Mouse (Mus musculus) T-cell, adult 2 months (primary cell): Measurements from ENCODE around the gene Fbxl17.

Experiments used
- DNase-seq: peaks from one replicate; pipeline ENCODE4 v3.0.0; 2022; ENCODE audit warnings: low spot score

Fbxl17 gene

DNA sequence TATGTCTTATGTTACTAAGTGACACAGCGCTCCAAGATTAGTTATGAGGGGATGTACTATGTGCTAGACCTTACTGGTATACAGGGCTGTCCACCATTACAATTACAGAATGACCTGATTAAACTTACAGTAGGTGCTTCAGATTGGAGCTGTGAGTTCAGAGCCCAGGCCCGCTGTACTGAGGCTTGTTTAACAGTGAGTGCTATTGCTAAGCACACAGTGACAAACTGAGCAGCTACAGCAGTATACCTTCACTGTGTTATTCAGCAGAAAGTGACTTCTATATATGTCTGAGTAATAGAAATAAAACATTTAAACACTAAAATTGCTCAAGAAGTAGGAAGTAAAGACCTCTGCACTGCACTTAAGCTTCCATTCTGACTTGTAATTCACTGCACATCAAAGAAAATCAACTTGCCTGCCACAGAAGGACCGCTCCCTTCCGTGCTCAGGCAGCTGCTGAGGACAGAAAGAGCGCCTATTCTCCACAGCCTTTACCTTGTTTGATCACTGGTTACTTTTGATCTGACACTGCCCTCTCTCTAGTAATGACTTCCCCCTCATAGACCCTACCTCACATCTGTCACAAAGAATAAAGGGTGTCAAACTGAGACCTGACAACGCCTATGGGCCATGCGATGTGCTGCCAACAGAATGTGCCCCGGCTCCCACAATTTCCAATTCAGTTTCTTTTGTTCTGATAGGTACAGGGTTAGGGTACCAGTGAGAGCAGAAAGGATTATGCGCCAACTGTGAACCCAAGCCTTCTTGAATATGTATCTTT, 39.9 kb downstream of the Fbxl17 start:
- no peak for DNase-seq

DNA sequence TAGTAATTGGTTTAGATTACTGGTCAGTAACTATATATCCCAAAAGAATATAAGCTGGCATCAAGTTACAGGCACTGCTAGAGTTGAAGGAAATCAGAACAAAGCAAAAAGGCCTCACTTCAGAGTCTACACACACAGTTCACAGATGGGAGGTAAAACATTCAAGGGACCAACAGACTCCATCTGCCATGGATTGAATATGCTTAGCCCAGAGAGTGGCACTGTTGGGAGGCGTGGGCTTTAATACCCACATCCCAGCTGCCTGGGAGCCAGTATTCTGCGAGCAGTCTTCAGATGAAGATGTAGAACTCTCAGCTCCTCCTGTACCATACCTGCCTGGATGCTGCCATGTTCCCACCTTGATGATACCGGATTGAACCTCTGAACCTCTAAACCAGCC, 41.8 kb downstream of the Fbxl17 start:
- no peak for DNase-seq

DNA sequence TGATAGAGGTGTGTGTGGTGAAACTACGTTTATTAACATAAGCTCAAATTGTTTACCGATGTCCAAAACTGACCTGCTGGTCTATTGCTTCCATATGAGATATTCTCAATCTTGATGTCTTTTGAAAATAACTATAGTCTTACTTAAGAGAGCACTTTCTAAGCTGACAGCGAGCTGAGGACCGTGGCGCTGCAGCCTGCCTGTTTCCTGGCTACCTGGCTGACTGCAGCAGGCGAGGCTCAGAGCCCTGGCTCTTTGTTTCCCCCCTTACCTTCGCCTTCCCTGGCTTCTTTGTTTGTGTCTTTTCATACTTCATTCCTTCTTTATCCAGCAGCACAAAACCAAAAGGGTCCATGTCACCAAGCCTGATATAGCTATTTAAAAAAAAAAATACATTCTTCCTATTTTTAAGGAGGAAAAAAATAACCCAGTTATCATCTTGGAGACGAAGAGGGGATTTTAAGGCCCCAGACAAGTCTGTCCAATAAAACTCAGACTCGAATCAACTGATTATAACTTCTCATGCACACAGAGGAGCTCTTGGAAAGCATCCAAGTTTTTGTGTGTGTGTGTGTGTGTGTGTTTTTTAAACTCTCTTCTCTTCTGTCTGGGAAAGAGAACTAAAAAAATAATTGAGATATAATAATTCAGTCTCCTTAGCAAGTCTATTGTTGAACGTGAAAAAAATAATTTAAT, 48.4 kb downstream of the Fbxl17 start:
- no peak for DNase-seq

DNA sequence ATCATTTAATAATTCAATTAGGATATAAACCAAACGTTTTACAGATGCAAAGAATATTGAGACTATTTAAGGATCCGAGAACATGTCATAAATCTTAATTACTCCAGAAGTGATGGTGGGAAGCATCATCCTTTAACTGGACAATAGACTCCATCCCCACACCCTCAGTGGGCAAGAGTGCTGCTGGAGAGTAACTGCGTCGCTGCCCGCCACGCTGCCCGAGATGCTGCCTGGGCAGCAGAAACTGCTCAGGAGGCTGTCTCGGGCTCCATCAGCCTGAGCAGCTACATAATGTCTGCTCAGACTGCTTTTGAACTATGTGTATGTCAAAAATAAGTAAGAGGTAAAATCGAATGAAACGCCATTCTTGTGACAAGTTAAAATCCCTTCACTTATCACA, 52.1 kb downstream of the Fbxl17 start:
- DNase-seq = no peak

DNA sequence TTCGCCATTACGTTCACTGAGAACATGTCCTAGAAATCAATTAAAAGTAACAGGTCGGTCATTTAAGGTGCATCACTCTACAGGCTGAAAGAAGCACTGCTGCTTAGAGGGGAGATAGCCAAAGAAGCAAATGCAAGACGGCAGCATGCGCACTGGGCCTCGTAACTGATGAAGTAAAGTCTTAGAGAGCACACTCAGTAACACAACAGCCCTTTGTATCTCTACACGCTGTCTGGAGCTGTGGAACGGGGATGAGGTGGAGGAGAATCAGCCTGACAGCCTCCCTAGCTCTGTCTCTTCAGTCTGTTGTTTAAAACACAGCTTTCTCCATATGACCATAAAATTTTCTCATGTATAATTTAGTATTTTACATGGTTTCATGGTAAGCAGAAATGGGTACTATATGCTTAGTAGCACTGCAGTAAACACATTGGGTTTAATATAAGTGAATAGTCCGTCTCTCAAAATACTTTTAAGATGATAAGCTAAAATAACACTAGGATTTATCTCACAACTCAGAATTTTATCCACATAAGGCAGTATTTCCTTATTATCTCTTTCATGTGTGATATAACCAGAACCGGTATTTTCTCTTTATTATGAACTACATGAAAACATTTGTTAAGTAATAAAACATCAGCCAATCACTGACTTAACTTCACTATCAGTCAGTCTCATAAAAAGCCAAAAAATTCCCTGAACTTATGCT, 52.7 kb downstream of the Fbxl17 start:
- DNase-seq = no peak

DNA sequence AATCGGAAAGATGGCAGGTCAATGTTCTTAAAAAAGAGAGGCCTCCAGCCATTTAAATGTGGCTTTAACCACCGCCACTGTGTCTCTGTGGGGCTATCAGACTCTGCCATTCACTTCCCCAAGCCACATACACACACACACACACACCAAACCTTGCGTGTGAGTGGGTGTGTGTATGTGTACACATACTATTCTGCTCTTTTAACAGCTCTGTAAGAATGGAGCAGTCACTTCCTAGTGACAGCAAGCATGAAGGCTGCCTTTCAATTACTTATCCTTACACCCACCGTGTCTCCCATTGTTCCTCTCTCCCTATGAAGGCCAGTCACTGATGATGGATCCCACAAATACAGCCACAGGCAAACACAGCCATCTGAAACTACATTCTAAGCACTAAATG, 54.6 kb downstream of the Fbxl17 start:
- no peak for DNase-seq

DNA sequence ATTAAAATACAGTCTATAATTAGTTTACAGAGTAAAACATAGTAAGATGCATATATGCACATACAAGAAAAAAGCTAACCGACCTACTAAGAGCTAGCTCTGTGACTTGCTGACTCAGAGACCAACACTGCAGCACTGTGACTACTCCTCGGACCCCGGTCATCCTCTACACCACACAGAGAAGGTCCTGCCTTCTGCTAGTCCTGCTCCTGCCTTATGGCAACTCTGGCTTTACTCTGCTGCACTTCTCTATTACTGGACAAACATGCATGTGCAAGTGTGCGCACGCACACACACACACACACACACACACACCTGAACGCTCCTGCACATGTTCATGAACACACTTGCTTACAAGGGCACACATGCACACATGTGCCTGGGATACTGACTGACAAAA, 62.4 kb downstream of the Fbxl17 start:
- DNase-seq = no peak

DNA sequence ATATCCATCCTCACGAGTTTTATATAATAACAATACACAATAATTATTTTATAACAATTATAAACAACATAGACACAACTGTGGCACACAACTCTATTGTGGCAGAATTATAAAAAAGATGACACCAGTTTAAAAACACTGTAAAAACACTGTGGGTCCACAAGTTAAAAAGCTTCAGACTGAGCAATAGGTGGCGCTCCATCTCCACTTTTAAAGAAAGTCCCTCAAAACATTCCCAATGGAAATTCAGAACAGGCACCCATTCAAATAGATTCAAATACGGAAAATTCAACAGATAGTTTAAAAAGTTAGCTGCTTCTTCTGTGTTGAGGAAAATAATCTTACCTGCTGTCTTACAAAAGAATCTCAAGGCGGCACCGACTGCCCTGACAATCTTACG, 65.7 kb downstream of the Fbxl17 start:
- DNase-seq = no peak

DNA sequence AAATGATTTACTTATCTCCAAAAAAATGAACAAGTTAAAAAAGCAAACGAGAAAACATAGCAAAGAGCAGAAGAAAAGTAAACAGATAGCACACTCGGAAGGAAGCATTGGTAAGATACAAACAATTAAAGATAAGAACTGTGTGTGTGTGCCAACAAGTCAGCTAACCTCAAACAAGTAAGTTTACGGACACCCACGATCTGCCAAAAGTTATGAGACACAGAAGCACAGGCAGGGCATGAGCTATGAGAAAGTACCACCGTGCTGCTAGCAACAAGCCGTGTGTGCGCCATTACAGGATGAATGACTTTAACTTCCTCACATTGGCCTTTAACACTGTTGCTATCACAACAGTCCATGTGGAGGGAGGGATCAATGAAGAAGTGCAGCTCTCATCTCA, 68.2 kb downstream of the Fbxl17 start:
- DNase-seq = no peak

DNA sequence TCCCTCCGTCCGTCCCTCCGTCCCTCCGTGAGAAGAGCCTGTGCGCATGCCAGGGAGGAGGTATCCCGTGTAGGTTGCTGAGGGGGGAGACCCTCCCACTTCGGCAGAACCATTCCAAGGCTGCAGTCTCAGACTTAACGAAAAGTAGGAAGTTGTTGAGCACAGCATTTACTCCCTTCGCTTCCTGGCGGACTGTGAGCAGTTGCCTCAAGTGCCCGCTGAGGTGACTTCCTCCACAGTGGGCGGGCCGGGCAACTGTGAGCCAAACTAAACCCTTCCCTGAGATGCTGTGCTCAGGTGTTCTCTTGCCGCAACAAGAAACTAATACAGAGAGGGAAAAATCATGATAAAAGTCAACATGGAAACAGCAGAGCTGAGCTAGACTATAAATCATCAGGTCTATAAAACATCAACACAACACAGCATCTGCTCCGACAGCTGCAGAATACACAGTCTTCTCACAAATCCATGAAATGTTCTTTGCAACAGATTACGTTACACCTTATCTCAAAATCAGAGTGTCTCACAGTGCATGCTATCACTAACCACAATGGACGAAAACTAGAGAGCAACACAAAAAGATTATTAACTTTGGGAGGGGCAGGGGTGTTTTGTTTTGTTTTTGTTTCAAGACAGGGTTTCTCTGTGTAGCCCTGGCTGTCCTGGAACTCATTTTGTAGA, 69.3 kb downstream of the Fbxl17 start:
- DNase-seq = no peak

DNA sequence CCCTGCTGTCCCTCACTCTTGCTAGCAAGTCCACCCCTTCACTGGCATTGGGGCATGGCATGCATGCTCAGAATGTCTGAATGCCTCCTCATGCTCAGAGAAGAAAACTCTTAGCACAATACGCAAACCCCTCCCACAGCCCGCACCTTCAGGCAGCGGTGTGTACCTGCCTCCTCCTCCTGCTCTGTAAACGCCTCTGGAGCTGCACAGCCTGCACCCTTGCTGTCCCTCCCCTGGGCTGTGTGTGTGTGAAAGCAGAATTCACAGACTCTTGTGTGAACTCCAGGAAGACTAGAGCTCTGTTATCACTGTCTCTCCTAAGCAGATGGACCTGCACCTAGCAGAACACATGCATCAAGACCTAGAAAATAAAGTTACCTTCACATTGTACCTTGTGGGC, 76.0 kb downstream of the Fbxl17 start:
- no peak for DNase-seq

DNA sequence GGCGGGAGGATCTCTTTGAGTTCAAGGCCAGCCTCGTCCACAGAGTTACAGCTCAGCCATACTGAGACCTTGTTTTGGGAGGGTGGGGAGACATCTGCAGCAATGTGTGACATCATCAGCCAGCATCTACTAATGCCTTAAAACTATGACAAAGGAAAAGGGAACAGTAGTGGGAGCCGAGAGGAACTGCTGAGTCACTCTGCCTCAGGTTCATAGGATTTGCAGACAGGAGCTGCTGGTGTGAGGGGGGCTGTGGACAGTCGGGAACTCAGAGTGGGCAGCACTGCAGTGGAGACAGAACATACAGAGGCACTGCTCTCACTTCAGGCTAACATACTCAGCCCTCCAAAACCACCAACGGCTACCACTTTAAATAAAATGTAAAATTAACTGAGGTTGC, 77.1 kb downstream of the Fbxl17 start:
- no peak for DNase-seq

DNA sequence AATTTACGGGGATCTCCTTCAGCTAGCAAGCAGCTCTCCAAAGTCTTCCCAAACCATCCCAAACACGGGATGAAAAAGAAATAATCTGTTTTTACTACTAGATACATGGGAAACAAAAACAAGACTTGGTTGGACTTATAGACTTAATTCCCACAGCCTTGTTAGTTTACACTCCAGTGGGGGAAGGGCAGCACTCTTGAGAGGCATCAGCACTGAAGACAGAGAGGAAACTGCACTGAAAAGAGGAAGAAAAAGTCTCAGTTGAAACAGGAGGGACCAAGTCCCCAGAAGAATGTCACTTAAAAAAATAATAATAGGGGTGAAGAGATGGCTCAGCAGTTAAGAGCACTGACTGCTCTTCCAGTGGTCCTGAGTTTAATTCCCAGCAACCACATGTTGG, 78.0 kb downstream of the Fbxl17 start:
- DNase-seq = no peak

DNA sequence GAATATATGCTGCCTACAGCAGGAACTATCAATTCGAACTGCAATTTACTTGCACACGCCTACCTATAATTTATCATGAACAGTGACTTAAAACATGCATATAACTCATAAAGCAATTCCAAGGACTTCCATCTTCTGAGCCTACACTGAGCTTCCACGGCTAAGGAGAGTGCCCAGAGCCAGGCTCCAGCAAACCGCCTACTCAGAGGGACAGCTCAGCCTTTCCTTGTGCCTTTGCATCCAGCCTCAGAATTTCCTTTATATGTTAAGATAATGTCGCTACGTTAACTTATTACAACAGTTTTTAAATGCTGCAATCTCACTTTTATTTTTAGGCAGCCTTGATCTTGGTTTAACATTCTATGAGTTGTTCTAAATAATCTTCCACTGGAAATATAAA, 80.3 kb downstream of the Fbxl17 start:
- DNase-seq = no peak

DNA sequence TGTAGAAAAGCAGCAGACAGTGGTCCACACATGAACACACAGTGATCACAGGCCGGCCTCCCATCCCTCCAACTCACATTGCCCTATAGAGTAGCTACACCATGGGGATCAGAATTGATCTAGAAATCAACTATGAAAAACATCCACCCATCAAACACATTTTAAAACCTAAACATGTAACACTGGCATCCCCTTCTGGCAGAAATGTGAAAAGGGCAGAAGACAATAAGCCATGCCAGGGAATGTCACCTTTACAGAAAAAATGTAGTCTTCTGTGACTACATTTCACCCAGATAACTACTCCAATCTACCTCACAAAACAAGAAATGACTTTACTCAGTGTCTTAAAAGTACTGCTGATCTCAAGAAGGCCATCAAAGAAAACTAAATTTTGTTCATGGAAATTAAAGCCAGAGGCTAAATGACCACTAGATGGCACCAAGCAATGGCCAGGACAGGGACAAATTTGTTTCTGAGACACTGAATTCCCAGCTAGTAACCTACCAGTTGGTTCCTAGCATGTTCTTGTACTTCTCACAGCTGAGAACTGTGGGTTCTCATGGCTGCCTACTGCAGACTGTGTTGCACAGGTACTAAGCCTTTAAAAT, 85.7 kb downstream of the Fbxl17 start:
- no peak for DNase-seq

DNA sequence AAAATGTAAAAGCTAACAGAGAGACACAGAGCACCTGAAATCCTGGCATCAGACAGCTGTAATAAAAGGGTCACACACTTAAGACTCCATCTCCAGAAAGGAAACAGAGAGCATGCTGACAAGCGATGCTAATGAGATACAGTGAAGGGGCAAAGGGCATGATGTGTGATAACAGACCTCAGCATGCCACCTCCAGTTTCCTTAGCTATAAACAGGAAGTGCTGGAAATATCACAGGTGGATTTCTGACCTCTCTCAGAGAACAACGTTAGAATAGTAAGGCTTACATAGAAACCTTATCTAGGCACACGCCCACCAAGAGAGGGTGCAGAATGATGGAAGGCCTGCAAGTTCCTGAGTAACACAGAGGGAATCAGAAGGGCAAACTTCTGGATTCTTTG, 88.3 kb downstream of the Fbxl17 start:
- DNase-seq = no peak

DNA sequence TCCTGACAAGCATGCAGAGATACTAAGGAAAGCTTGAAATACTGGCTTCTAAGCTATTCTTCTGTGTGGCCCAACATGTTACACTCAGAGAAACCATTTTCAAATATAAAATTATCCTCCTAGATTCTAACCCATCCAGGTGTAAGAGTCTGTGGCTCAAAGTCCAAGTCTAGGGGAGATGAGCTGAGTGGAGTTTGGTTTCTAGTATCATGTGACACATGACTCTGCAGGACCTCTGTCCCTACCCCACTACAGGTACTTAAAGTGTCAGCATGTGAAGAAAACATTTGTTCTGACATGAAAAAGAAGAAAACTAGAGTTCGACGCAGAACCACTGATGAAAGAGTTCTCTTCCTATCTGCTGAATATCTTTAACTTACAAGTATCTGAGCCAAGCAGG, 89.7 kb downstream of the Fbxl17 start:
- DNase-seq = no peak

DNA sequence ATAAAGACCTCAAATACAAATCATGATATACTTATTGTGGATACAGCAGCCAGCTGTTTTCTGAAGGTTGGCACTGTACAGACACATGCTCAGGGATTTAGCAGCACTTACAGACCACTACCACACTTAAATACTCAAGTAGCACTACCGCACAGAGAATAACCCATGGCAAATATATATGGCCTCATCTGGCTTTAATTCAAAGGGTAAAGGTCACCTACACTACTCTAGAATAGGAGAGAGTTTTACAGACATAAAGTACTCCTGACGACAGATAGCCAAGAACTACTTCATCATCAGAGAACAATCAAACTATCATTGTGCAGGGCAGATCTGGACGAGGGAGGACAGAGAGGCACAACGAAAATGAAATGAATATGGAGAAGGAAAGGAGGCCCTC, 93.9 kb downstream of the Fbxl17 start:
- DNase-seq = no peak

DNA sequence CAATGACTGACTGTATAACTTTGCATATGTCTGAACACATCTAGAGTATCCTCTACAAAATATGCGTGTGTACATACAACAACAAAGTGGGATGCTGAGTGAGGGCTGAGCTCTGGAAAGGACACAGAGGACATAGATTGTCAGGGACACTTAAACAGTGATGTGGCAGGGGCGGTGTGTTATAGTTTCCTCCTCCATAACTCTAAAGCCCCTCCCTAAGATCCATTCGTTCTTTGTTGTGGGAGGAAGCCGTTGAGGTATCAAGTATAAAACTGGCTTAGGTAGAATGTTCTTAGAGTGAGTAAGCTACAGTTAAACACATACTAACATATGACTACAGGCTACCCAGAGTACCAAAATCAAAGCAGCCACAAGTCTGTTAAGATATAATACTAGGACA, 94.3 kb downstream of the Fbxl17 start:
- peak; percentile 41 for DNase-seq

DNA sequence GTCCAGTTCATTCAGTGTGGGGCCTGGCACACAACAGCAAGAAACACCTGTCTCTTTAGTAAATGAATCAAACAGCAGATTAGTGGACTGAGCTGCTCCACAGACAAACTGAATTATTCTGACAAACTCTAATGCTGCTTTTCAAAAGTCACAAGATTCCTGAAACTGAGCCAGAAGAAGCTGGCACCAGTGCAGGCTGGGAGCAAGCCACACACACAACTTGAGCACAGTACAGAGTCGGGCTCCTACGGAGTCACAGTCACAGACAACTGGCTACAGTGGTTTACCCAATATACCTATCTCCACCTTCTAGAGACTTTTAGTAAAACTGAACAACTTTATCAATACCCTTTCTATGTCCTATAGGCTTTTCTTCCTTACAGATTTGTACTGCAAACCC, 94.8 kb downstream of the Fbxl17 start:
- DNase-seq = no peak

DNA sequence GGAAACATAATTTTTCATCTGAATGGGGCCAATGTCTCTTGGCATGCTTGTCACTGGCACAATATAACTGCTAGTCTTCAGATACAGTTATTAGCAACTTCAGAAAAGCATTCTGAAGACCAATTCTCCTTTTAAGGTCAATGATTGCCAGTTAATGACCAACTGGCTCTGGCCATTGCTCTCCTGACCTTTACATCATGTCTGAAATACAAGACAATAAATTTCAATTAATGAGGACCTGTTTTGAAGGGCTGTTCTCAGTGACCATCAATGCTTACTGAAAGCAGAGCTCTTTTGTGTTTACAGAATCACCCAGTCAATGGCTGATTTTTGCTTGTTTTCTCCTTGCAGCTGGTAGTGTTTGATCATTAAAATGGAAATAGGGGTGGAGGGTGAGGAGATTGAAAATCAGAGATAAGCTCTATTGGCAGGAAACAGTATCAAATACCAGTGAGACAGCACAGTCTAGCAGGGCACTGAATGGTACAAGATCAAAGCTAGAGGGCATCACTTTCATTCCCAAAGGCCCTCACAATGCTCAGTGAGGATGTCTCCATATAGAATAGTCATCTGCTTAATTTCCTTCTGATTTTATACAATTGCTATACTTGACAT, 95.9 kb downstream of the Fbxl17 start:
- DNase-seq = no peak
